Mouse (Mus musculus) adrenal gland, adult 8-10 months (tissue): ENCODE measurements around the gene Nutm2. TPM values are rescaled to one million over a fixed set of nuclear protein-coding genes. Genes with fewer than 3 reads are reported as not detected.
"Not testable (repeated sequence)": the region's sequence is repeated elsewhere in the genome, so short reads cannot be mapped to it uniquely, and the experiment has no call there.

Experiments
- DNase-seq: peaks from one replicate; pipeline ENCODE4 v3.0.0; 2022
- total RNA-seq, 4 experiments: library from RNA; stranded (reverse); gene quantifications; 2 replicates each; pipeline ENCODE4 v1.2.4; 2022

The Nutm2 gene
- not detected for total RNA-seq

DNA sequence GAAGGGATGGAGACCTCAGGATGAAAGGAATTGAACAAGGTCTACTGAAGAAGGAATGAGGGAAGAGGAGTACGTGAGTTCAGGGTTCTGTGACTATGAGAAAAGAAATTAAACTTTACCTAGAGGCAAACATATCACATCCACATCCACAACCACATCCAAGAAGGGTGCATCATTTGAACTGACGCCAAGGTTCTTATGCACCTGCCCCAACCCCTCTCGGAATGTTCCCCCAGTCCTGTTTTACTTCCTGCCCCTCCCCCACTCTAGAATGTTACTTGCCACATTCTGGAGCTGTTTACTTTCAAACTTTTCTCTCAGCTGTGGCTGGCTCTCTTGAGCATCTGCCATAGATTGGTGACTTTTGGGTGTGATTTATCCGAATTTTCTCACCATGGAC lies at the start of gene Nutm2:
Nutm2 (plus strand) TSS at position 301 of the 400 bp plus-strand sequence.
- DNase-seq = no peak

DNA sequence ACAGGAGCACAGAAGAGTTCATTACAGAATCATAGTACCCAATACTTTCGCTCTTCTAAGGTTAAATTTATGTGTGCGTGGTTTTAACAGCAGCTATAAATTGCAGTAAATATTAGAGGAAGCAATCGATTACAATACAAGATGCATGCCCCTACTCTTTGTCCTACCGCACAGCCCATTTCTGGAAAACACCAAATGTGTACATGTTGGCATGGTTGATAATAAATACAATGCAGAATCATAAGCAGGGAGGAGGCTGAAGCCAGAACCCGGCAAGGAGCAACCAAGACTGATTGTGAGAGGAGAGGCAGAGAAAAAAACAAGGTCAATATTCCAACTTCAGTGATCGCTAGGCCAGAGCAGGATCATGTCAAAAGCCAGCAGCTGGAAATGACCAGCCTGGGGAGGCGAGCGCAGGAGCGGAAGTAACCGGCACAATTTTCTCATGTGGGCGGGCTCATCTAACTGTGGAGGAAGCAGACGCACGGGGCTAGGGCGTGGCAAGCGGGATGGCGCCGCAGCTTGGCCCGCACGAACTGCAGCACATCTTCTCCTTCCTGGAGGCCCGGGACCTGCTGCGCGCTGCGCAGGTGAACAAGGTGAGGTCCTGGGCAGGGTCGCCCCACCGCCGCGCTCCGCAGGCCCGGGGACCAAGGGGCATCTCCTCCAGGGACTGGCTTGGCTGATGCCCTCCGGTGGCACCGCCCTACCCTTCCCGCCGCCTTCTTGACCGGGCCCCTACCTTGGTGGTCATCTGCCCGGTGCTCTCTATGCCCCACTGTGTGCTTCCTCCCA lies 49.5 kb upstream of the Nutm2 start, which contains the start of gene Fbxw17:
Fbxw17 (plus strand) TSS at position 476 of the 795 bp plus-strand sequence.
- DNase-seq = peak; percentile 60

DNA sequence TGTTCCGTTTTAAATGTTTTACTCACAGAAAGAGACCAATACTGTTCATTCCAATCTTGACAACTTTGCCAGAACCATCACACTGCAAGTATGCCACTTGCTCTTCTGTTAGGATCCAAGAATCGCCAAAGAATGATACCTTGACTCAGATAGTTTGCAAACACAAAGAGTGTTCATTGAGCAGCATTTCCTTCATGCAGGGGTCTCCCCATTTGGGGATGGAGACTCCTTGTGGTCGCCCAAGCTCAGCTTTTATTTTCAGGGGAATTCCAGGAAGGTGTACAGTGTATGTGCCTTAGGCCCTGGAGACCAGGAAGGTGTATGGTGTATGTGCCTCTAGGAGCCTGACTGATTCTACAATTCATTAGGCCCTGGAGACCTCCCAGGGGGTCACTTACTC lies 48.7 kb upstream of the Nutm2 start:
- DNase-seq = no peak

DNA sequence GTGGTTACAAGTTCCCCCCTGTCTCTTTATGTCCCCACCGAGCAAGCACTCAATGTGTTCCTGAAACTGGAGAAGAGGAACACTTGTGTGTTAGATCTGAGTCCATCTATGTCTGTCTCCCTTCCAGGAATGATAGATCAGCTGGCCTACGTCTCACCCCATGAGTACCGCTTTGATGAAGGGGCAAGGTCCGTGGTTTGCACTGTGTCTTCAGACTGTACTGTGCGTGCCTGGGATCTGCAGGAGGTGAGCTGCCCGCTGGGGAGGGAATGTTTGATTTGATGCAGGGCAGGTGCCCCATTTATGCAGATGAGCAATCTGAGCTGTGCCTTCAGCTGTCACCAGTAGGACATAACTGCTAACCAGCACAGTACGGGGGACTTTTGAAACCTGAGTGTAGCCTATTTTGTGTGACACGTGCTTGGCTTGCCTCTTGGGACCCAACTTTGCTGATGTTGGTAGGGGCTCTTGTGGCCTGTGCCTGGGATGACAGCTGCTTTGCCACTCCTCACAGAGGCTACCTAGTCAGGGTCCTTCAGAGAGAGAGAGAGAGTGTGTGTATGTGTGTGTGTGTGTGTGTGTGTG lies 43.4 kb upstream of the Nutm2 start:
- no peak for DNase-seq

DNA sequence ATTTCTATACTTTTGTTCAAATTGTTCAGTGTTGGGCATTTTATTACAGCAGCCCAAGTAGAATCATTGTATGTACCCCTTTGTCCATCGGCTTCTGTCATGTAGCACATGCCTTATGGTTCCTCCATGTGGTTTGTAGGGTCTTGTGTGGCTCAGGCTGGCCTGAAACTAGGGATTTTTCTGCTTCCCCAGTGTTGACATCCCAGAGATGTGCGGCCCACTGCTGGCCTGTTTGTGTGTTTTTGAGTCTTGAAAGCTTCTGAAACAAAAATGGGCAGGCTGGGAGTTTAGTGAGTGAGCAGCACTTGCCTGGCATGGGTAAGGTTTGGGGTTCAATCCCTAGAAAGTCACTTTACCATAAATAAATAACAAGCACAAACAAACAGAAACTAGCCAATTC lies 42.6 kb upstream of the Nutm2 start:
- no peak for DNase-seq

DNA sequence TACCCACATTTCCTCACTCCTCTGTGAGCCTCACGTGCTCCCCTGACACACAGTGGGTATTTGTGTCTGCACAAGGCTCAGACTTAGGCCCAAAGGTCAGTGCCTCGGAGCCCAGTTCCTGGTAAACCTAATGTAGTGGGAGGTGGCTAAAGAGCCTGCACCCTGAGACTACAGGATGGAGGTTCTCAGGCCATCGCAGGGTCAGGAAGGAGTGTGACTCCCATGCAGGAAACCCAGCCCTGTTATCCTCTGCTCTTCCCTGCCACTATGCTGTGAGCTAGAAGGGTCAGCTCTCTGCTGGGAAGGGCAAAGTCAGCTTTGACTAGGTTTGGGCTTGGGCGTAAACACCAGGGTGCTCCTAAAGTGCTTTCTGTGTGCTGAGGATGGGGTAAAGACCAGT lies 40.4 kb upstream of the Nutm2 start:
- DNase-seq = no peak

DNA sequence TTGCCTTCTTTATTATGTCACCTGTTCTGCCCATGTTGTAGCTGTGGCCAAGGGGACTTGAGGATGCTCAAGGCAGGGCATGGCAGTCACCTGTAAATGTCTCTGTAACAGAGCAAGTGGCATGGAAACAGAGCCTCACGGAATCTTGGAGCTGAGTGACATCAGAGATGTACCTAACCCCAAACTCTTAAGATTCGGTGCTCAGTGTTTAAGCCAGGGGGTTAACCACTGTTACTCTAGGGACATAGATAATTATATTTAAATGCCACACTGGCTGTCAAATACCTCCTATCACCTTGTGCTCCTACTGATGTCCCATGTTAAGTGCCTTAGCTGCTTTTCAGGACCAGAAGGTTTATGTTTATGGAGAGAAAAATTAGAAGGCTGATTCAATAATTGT lies 23.3 kb upstream of the Nutm2 start, which contains the start of gene Gm47429:
Gm47429 (minus strand) TSS at position 101 of the 400 bp plus-strand sequence.
- DNase-seq = no peak

DNA sequence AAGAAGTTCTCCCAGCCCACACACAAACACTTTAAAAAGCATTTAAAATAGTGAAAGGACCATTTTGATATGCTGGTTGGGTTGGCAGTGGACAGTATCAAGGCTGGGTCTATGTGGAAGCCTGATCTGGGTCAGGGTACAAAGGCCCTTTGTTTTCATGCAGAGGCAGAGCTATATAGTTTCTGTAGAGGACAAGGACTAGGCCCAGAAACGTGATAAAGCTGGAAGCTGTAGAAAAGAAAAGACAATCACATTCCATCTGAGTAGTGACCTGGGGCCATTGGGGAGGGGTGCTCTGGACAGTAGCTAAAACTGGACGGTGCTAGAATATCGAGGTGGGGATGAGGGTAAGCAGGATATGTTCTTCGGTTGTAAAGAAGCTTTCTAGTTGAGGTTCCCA lies 21.8 kb upstream of the Nutm2 start:
- DNase-seq = no peak

DNA sequence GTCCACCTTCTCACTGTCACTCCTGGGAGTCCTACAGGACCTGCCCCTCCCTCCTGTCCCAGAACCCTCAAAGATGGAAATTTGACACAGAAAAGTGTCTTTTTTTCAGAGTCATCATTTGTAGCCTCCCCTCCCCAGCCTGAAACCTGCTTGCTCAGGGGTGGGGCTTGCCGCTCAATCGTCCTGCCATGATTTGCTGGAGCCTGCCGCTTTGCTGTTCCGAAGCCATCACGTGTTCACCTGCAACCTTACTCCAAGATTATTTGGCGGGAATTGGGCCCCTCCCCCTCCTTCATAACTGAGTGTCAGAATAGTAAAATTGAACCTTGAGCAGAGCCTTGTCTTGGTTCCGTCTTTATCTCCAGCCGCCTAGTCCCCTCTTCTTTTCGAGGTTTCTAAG lies 14.8 kb upstream of the Nutm2 start:
- not testable (repeated sequence) for DNase-seq

DNA sequence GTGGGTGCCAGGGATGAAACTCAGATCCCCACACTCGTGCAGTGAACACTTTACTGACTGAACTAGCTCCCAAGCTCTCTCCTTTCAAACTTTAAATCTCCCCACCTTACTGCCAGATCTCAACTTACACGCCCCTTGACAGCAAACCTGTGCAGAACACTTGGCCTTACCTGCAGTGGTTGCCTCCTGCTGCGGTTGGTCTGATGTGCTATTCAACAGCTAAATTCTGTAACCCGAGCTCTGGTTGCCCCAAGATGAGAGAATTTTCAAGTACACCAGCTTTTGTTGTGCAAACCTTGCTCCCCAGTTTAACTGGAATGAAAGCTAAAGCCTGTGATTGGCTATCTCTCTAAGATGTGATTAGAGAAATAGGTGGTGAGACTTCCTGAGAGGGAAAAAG lies 13.7 kb upstream of the Nutm2 start:
- DNase-seq = no peak

DNA sequence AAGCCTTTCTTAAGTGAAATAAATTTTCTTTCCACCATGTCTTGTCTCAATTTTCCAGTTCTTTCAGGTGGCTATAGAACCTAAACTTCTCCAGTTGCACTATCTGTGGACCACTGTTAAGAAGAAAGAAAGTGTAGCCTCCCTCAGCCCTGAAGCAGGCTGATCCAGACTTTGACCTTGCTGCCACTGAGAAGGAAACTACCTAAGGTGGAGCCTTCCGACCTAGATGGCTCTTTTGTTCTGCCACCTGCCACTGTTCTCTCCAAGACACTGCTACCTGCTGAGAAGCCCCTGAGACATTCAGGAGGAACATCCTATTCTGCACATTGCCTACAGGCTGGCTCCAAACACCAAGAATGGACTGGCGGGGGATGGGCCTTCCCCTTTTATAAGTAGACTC lies 6.7 kb upstream of the Nutm2 start:
- not testable (repeated sequence) for DNase-seq

DNA sequence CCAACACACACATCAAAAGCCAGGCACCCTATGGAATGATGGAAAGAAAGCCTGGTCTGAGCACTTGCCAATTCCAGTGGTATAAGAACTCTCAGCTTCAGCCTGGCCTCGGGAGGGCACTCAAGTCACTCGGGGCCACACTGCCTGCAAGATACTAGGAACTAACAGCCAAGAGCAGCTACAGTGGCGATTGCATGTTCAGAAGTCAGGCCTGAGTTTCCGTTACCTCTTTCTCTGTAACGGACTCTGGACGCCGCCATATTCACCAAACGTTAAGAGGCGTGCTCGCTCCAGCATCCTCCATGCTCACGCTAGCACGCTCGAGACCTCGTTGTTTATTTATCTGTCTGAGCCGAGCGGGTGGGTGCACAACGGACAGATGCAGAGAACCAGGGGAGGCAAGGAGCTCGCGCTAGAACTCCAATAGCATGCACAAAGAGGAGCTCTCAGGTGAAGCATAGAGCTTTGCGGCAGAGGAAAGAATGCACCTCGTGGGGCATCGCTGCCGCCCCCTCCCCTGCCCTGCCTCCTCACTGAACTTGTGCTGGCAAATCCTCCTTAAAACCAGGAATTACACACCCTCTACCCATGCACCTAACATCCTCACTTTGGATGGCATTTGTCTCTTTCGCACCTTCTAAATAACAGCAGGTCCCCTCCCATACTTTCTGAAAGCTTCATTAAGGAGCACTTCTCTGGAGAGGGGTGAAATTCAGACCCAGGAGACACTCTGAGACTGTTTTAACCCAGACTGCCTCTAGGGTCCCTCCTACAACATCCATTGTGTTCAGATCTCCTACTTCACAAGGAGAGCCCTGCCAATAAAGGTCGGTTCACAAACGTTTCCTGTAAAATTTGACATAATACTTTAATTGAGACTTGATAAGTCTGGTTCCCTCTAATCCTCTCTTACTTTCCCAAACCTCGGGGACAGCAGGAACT lies 2.2 kb upstream of the Nutm2 start:
- DNase-seq = peak; percentile 5

DNA sequence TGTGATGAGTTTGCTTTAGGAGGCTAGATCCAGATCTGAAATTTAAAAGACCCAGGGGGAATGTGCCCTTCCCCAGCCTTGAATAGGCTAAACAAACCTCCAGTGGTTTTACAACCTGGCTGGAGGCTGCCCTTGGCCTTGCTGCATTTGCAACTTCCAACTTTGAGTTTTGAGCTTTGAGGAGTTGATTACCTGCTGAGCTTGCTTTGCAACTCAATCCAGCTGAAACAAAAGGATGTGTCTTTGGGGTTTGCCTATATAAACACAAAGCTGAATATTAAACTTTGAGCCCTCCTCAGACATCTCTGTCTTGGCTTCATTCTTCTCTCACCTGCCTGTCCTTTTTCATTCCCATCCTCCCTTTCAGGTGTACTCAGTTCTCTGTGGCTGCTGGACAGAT lies 21.4 kb downstream of the Nutm2 start:
- DNase-seq = not testable (repeated sequence)

DNA sequence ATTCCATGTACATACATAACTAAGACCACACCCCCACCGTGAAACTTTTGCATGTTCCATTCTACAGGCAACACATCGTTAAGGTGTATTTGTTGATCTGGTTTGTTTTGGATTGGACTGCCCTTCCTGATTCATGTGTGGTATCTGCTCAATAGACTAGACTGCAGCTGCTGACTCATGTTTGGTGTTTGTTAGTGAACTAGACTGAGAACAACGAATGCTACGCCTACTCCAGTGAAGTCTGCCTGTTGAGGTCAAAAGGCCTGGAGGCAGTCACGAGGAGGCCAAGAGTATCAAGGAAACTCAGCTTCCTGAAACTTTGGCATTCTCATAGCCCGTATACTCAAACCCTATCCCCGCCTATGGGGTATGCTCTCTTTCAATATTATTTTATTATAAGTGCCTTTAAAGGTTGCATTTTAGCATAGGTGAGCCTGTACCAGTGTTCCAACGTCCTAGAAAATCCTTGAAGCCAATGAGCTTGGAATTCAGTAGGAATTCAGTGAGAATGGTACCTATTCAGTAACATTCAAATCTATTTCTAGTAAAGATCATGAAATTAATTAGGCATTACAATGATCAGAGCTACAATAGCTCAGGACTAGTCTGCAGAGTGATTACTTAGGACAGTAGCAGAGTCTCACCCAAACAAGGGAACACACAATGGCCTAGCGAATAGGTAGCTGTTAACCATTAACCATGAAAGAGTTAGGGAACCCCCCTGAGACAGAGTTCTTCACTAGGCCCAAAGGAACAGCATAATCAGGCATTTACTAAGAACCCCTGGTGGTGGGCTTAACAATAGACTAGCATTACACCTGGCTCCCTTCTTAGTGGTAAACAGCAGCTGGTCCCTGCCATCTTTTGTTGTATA lies 43.6 kb downstream of the Nutm2 start:
- not testable (repeated sequence) for DNase-seq

Other genes with a start within 250 kb of the Nutm2 start
- not detected for gene Gm906, start 217.0 kb upstream of the Nutm2 start, total RNA-seq
- gene Fbxw17, start 49.4 kb upstream of the Nutm2 start, total RNA-seq = 10 to 100 TPM; 18.6 to 28.1 (median 21.6) TPM
- gene Gm47429, start 23.4 kb upstream of the Nutm2 start, total RNA-seq = not detected
- not detected for gene Gm904, start 175.9 kb downstream of the Nutm2 start, total RNA-seq
- gene Gm8765, start 231.0 kb downstream of the Nutm2 start, total RNA-seq = not detected